Mouse (Mus musculus) limb, embryonic 11.5 days (tissue): ENCODE data around the gene Sars. TPM values are rescaled to one million over a fixed set of nuclear protein-coding genes. Genes with fewer than 3 reads are reported as not detected.

ENCODE experiments used
- ATAC-seq: fragments of 200-750 bp; cut with Nextera tagmentation; 2 replicates; pipeline ENCODE4 v1.8.0; 2017; ENCODE audit warnings: low read depth; ENCODE audit not compliant: insufficient number of reproducible peaks, low FRiP score, low TSS enrichment
- DNase-seq: peaks from one replicate; pipeline ENCODE4 v3.0.0-alpha.2; 2015; ENCODE audit warnings: low spot score
- H3K27ac ChIP-seq: fragments of 300-500 bp; sonication (generic); replicated peaks from 2 replicates; pipeline ENCODE4 v1.5.1; 2014; ENCODE audit warnings: low read depth, mild to moderate bottlenecking, low read length
- H3K27me3 ChIP-seq: fragments of 300-500 bp; sonication (generic); 2 replicates; pipeline ENCODE4 v1.6.1; 2014; ENCODE audit warnings: mild to moderate bottlenecking, low read length, mixed read lengths; ENCODE audit not compliant: control insufficient read depth, insufficient read depth
- H3K36me3 ChIP-seq: fragments of 300-500 bp; sonication (generic); 2 replicates; pipeline ENCODE4 v1.6.1; 2014; ENCODE audit warnings: mild to moderate bottlenecking, low read length, moderate library complexity, mixed read lengths; ENCODE audit not compliant: control insufficient read depth, insufficient read depth
- H3K4me1 ChIP-seq: fragments of 300-500 bp; sonication (generic); 2 replicates; pipeline ENCODE4 v1.6.1; 2014; ENCODE audit warnings: low read length, mixed read lengths; ENCODE audit not compliant: control insufficient read depth, insufficient read depth
- H3K4me2 ChIP-seq: fragments of 300-500 bp; sonication (generic); 2 replicates; pipeline ENCODE4 v1.6.1; 2014; ENCODE audit warnings: low read depth, mild to moderate bottlenecking, moderate library complexity; ENCODE audit not compliant: severe bottlenecking
- H3K4me3 ChIP-seq: fragments of 300-500 bp; sonication (generic); 2 replicates; pipeline ENCODE4 v1.5.1; 2014; ENCODE audit warnings: low read depth, low read length
- H3K9ac ChIP-seq: fragments of 300-500 bp; sonication (generic); 2 replicates; pipeline ENCODE4 v1.6.1; 2014; ENCODE audit warnings: mild to moderate bottlenecking, low read length
- H3K9me3 ChIP-seq: fragments of 300-500 bp; sonication (generic); 2 replicates; pipeline ENCODE4 v1.6.1; 2016; ENCODE audit warnings: low read length; ENCODE audit not compliant: control insufficient read depth
- WGBS: fragments of 180-500 bp; shearing (Covaris S2); extraction: QIAGEN DNeasy Blood & Tissue Kit; methylation state at CpG from one replicate; pipeline ENCODE4 v1.1.7; 2014; 5-methylcytosine and 5-hydroxymethylcytosine counted together
- polyA plus RNA-seq: library from polyadenylated mRNA; unstranded; fragments of >200 nt; fragmentation: Nextera tagmentation; extraction: Ambion mirVana; gene quantifications from 2 replicates; pipeline ENCODE4 v1.2.1, GENCODE M21; 2014

Gene Sars
- polyA plus RNA-seq, 1 experiment from 2014 or later, result 128 TPM

DNA sequence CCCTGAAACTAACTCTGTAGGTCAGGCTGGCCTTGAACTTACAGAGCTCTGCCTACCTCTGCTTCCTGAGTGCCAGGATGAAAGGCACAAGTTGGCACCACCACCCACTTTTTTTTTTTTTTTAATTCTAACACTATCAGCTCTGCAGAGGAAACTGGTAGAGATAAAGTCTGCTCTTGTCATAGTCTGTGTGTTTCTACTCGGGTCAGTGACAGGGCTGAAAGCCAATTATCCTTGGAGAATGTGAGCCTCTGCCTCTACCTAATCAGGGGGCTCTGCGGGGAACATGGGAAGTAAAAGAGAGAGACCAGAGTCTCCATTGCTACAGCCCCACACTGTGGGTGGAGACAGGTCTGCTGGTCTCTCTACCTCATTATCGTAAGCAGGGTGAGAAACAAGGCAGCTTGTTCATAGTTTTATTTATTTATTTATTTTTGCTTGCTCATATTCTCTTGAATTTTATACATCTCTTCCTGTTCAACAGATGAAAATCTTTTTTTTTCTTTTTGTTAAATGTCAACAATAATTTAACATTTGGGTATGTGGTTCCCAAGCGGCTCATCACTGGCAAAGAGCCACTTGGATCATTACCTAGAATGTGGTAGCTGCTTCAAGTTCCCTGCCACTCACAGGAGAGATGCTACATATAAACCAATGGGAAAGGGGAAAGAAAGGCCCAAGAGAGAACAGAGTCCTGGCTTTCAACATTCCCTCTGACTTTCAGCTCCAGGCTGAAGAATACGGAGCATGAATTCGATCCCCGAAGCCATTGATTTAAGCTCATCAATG lies 65.9 kb downstream of the Sars start:
- Histone ChIP-seq H3K27me3 (no peaks in the 10 kb centered on the region), H3K4me2 (no peak overlapping the region), H3K4me1 (peaks cover 9% of the 10 kb centered on the region; the same call in 1 of the 2 replicates), H3K27ac (no peak overlapping the region), H3K9ac (no peak overlapping the region), H3K4me3 (no peak overlapping the region), H3K36me3 (no peaks in the 10 kb centered on the region), H3K9me3 (no peaks in the 10 kb centered on the region)
- 82% methylated on average over 7 of the region's 7 CpGs for WGBS
- no peak for ATAC-seq
- DNase-seq, result no peak

Other genes starting within 250 kb of the Sars start
- 0.98 and 1.1 TPM in 2 replicates for gene Cyb561d1, start 244.0 kb downstream of the Sars start, polyA plus RNA-seq
- gene Atxn7l2, start 234.3 kb downstream of the Sars start, polyA plus RNA-seq, result 21.1 and 25.6 TPM in 2 replicates
- gene Sypl2, start 218.6 kb downstream of the Sars start, polyA plus RNA-seq, result 0.43 and 0.51 TPM in 2 replicates
- gene Psma5, start 188.3 kb downstream of the Sars start, polyA plus RNA-seq, result 348 and 359 TPM in 2 replicates
- gene Sort1, start 161.1 kb downstream of the Sars start, polyA plus RNA-seq, result 14.1 TPM in 2 replicates
- gene Mybphl, start 80.3 kb downstream of the Sars start, polyA plus RNA-seq, result not detected in 2 replicates
- 79.5 TPM in 2 replicates for gene Psrc1, start 61.4 kb downstream of the Sars start, polyA plus RNA-seq
- 3.2 and 4.9 TPM in 2 replicates for gene Celsr2, start 29.7 kb downstream of the Sars start, polyA plus RNA-seq
- gene 1700013F07Rik, start 88.9 kb upstream of the Sars start, polyA plus RNA-seq, result 0.47 TPM in 1 of 2 replicates, not detected in the other
- 0.21 and 0.34 TPM in 2 replicates for gene 5330417C22Rik, start 91.3 kb upstream of the Sars start, polyA plus RNA-seq
- gene Tmem167b, start 117.3 kb upstream of the Sars start, polyA plus RNA-seq, result 37.1 and 39.7 TPM in 2 replicates
- 48.1 and 54.8 TPM in 2 replicates for gene Taf13, start 126.5 kb upstream of the Sars start, polyA plus RNA-seq
- 8.3 and 9.3 TPM in 2 replicates for gene Wdr47, start 146.1 kb upstream of the Sars start, polyA plus RNA-seq
- gene Clcc1, start 208.7 kb upstream of the Sars start, polyA plus RNA-seq, result 63.3 and 68.2 TPM in 2 replicates